Mouse (Mus musculus) ES-E14 (cell line): ENCODE measurements around the gene Cbfa2t3. TPM values are rescaled to one million over a fixed set of nuclear protein-coding genes. Genes with fewer than 3 reads are reported as not detected.

Experiments
- DNase-seq: peaks from one replicate; pipeline ENCODE4 v3.0.0-alpha.2; 2013; ENCODE audit warnings: low read depth, low spot score
- H3K27ac ChIP-seq: 2 replicates; pipeline ENCODE4 v1.5.1; 2012; ENCODE audit warnings: low read depth, mild to moderate bottlenecking, low read length, moderate library complexity, mixed read lengths; ENCODE audit not compliant: poor library complexity, insufficient read depth, severe bottlenecking
- H3K36me3 ChIP-seq: 2 replicates; pipeline ENCODE4 v1.6.1; 2012; ENCODE audit warnings: mild to moderate bottlenecking, low read length, moderate library complexity, mixed read lengths; ENCODE audit not compliant: control insufficient read depth, poor library complexity, insufficient read depth, severe bottlenecking
- H3K4me1 ChIP-seq, 2 experiments: fragments of 150-350 bp in 1 of 2; sonication (generic) in 1 of 2; 2 replicates each; pipeline ENCODE4 v1.6.1; 2012; ENCODE audit warnings: low read length in 2 of 2, mild to moderate bottlenecking in 1 of 2, mixed read lengths in 1 of 2; ENCODE audit not compliant: control insufficient read depth in 2 of 2, insufficient read depth in 2 of 2, poor library complexity in 1 of 2
- H3K4me3 ChIP-seq, 2 experiments: fragments of 150-350 bp in 1 of 2; sonication (generic) in 1 of 2; 2 replicates each; pipeline ENCODE4 v1.5.1; 2012; ENCODE audit warnings: low read length in 2 of 2, low read depth in 1 of 2, mild to moderate bottlenecking in 1 of 2, mixed read lengths in 1 of 2; ENCODE audit not compliant: insufficient read depth in 1 of 2, poor library complexity in 1 of 2, severe bottlenecking in 1 of 2
- H3K9ac ChIP-seq: 2 replicates; pipeline ENCODE4 v1.6.1; 2012; ENCODE audit warnings: low read depth, mild to moderate bottlenecking, low read length, mixed read lengths; ENCODE audit not compliant: poor library complexity, insufficient read depth, severe bottlenecking
- H3K9me3 ChIP-seq: fragments of 150-350 bp; sonication (generic); 2 replicates; pipeline ENCODE4 v1.6.1; 2012; ENCODE audit warnings: low read depth, mild to moderate bottlenecking, low read length; ENCODE audit not compliant: control insufficient read depth, insufficient read depth
- CHD2 ChIP-seq: IDR thresholded peaks from 2 replicates; pipeline ENCODE4 v1.6.1; 2014; ENCODE audit warnings: mild to moderate bottlenecking, low read depth, low read length, inconsistent platforms
- HCFC1 ChIP-seq: IDR thresholded peaks from 2 replicates; pipeline ENCODE4 v1.6.1; 2012; ENCODE audit warnings: low read length, inconsistent platforms, borderline replicate concordance; ENCODE audit not compliant: insufficient read depth
- MAFK ChIP-seq: IDR thresholded peaks from 2 replicates; pipeline ENCODE4 v1.6.1; 2014; ENCODE audit warnings: mild to moderate bottlenecking, low read depth, low read length, inconsistent platforms; ENCODE audit not compliant: insufficient read depth
- ZC3H11A ChIP-seq: IDR thresholded peaks from 2 replicates; pipeline ENCODE4 v1.6.1; 2012; ENCODE audit warnings: low read depth, mild to moderate bottlenecking, inconsistent platforms, low read length, borderline replicate concordance
- ZNF384 ChIP-seq: IDR thresholded peaks from 2 replicates; pipeline ENCODE4 v1.6.1; 2012; ENCODE audit warnings: low read depth, low read length, inconsistent platforms
- in situ Hi-C, 2 experiments: fragments of 600-800 bp; cut with MboI; formaldehyde crosslinking; loops; one replicate each; pipeline ENCODE4 v1.15.1; 2025; ENCODE audit warnings: low sequenced_read_pairs in 2 of 2, inconsistent platforms in 1 of 2; ENCODE audit not compliant: unreplicated experiment in 2 of 2
- total RNA-seq: library from RNA; depleted of rRNA; stranded (reverse); fragments of 300-350 nt; gene quantifications from 2 replicates; pipeline ENCODE4 v1.2.3, GENCODE M21; 2012

Gene Cbfa2t3
- total RNA-seq, 1 experiment = 0.36 TPM

DNA sequence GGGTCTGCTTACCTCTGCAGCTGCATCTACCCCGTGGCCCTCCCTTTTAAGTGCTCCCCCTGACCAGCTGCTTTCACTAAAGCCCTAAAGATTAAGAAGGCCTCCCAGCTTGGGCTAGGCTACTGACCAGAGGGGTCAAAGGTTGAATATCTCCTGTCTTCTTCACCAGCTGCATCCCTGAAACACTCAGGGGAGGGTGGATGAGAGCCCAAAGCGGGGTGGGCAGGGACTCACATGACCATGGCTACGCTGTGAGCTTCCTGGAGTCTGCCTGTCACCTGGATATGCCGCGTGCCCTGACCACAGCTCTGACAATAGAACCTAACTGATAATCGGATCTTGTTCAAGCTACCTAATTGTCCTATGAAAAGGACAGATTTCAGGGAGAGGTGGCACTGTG is 76.2 kb downstream of the Cbfa2t3 start, which contains the start of gene Pabpn1l:
Pabpn1l (minus strand) TSS at position 13 of the 400 bp plus-strand sequence.
- H3K9me3 ChIP-seq = no peaks in the 10 kb centered on the region
- in situ Hi-C loops = no loop called here
- no peak within 1 kb of the TSS for H3K4me3 ChIP-seq
- DNase-seq = no peak
- H3K36me3 ChIP-seq = no peaks in the 10 kb centered on the region
- TF ChIP-seq HCFC1 (no peak), ZC3H11A (no peak), ZNF384 (no peak), CHD2 (no peak), MAFK (no peak)
- no peaks in the 10 kb centered on the region for H3K4me1 ChIP-seq
- H3K9ac ChIP-seq = no peak within 1 kb of the TSS
- H3K27ac ChIP-seq = no peak within 1 kb of the TSS

DNA sequence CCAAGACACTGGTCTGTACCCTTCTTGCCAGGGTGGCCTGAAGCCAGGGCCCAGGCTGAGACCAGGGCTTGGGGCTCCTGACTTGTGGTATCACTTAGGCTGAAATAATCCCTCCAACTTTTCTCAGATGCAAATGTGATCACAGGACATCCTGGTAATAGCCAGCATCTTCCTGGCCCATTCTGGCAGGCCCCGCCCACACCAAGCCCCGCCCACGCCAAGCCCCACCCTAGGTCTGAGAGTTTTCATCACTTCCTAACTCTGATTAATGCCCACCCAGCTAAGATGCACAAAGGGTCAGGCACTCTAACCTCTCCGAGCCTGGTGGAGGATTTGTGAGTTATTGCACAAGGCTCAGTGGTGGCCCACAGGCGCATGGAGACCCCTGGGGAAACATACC is 78.5 kb downstream of the Cbfa2t3 start:
- in situ Hi-C loops = no loop called here

DNA sequence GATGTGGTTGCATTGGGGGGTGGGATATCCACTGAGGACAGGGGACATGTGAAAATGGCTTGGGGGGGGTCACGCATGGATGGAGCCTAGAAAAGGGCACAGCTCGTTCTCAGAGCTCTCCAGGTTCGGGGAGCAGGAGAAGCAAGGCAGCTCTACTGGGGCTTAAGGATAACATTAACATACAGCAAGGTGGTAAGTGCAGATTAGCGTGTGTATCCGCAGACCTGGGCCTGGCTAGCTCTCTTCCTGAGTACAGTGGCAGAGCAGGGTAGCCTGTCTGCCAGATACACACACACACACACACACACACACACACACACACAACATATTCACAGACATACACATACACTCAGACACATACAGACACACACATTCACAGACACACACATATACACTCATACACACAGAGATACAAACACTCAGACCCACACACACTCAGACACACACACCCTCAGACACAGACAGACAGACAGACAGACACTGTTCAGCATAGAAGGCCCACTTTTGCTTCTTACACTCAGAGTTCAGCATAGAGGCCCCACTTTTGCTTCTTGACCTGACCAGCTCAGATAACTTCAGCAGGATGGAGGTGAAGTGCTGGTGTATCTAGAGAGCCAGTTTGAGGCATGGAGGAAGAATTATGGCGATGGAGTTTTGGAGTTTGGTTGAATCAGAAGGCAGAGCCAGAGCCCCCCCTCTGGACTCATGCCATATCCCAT is 80.1 kb downstream of the Cbfa2t3 start:
- Histone ChIP-seq H3K4me3 (no peak overlapping the region), H3K27ac (no peak overlapping the region), H3K36me3 (no peaks in the 10 kb centered on the region), H3K4me1 (no peaks in the 10 kb centered on the region), H3K9ac (no peak overlapping the region), H3K9me3 (no peaks in the 10 kb centered on the region)
- in situ Hi-C loops = loop anchor here in 1 of 2 experiments (10.0 kb wide), 1 partner anchor 206 kb away; no protein-coding TSS in a partner anchor
- TF ChIP-seq CHD2 (no peak), MAFK (no peak), ZNF384 (no peak), HCFC1 (no peak), ZC3H11A (no peak)
- DNase-seq = no peak

More for the DNA sequence above, 78.5 kb downstream of the Cbfa2t3 start:
- Histone ChIP-seq H3K4me3 (no peak overlapping the region), H3K9ac (no peak overlapping the region), H3K4me1 (no peaks in the 10 kb centered on the region), H3K27ac (no peak overlapping the region), H3K9me3 (no peaks in the 10 kb centered on the region), H3K36me3 (no peaks in the 10 kb centered on the region)
- DNase-seq = no peak
- no peak for TF ChIP-seq ZC3H11A
- no peak for TF ChIP-seq CHD2
- TF ChIP-seq MAFK = no peak
- no peak for TF ChIP-seq ZNF384
- TF ChIP-seq HCFC1 = no peak

DNA sequence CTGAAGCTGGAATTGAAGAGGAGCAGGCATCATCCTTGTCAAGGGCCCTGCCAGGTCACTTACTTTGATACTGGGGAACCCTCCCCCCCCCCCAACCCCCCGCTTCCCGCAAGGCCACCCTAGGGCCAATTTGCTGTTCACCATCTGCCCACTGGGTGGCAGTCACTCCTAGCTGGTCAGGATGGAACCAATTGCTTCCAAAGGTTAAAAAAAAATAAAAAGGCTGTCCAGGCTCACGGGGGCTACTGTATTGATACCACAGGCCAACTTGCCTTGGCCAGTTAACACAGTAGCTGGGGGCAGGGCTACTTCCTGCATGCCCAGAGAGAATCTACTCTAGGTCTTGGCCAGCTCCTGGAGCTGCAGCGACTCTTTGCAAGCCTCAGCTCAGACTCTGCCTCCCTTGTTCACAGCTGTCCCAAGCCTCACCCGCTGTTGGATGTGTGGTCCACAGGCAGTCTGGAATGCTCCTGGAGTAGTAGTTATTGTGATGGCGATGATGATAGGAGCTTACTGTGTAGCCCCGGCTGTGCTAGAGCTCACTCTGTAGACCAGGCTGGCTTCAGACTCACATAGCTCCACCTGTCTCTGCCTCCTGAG is 80.9 kb downstream of the Cbfa2t3 start:
- H3K9me3 ChIP-seq = no peaks in the 10 kb centered on the region
- no peak for DNase-seq
- no peak overlapping the region for H3K9ac ChIP-seq
- TF ChIP-seq CHD2 (no peak), ZNF384 (peak; percentile 94), ZC3H11A (0 out of 2 replicates have a peak, but pooled peaks have one; percentile 38), MAFK (no peak), HCFC1 (no peak)
- in situ Hi-C loops = loop anchor here in 1 of 2 experiments (10.0 kb wide), 1 partner anchor 207 kb away; no protein-coding TSS in a partner anchor
- no peak overlapping the region for H3K27ac ChIP-seq
- H3K36me3 ChIP-seq = no peaks in the 10 kb centered on the region
- no peak overlapping the region for H3K4me3 ChIP-seq
- no peaks in the 10 kb centered on the region for H3K4me1 ChIP-seq
